Mouse (Mus musculus): ENCODE data around the gene Nol3. TPM values are rescaled to one million over a fixed set of nuclear protein-coding genes. Genes with fewer than 3 reads are reported as not detected.
"Not testable (repeated sequence)": the region's sequence is repeated elsewhere in the genome, so short reads cannot be mapped to it uniquely, and the experiment has no call there.

Gene Nol3
- 10 to 100 TPM; 19.3 to 22.1 TPM for total RNA-seq (2021)

- intact Hi-C loops (cut with DNase I) = loop anchor here (10.0 kb wide), 1 partner anchor 621 kb away; no protein-coding TSS in a partner anchor
- no peak for DNase-seq
Observed at GRCm38 (mm10) chr8:105275840-105276239, at the start of gene Nol3. Nol3 (plus strand) TSS chr8:105276140.

GRCm38 (mm10) chr8:105231503-105232320, 44.2 kb upstream of the Nol3 start:
- DNase-seq = no peak
- intact Hi-C loops (cut with DNase I) = no loop called here

- DNase-seq; intact Hi-C loops (cut with DNase I): not testable (repeated sequence)
Observed at GRCm38 (mm10) chr8:105232321-105232693, 43.6 kb upstream of the Nol3 start.

GRCm38 (mm10) chr8:105233126-105233935, 42.6 kb upstream of the Nol3 start:
- no peak for DNase-seq
- intact Hi-C loops (cut with DNase I) = no loop called here

- no peak for DNase-seq
- intact Hi-C loops (cut with DNase I) = no loop called here
Observed at GRCm38 (mm10) chr8:105235206-105235605, 40.7 kb upstream of the Nol3 start.

- intact Hi-C loops (cut with DNase I) = no loop called here
- DNase-seq = no peak
Observed at GRCm38 (mm10) chr8:105237442-105238142, 38.3 kb upstream of the Nol3 start.

- intact Hi-C loops (cut with DNase I) = no loop called here
- no peak for DNase-seq
Observed at GRCm38 (mm10) chr8:105241016-105241415, 34.9 kb upstream of the Nol3 start.

- no peak for DNase-seq
- intact Hi-C loops (cut with DNase I) = no loop called here
Observed at GRCm38 (mm10) chr8:105251954-105252353, 24.0 kb upstream of the Nol3 start.

- intact Hi-C loops (cut with DNase I) = no loop called here
- DNase-seq = no peak
Observed at GRCm38 (mm10) chr8:105252680-105253537, 23.0 kb upstream of the Nol3 start.

- intact Hi-C loops (cut with DNase I) = no loop called here
- no peak for DNase-seq
Observed at GRCm38 (mm10) chr8:105253766-105254151, 22.2 kb upstream of the Nol3 start.

GRCm38 (mm10) chr8:105254152-105254965, 21.6 kb upstream of the Nol3 start:
- intact Hi-C loops (cut with DNase I) = no loop called here
- peak; percentile 90 to 93 for DNase-seq

GRCm38 (mm10) chr8:105254966-105255350, 21.0 kb upstream of the Nol3 start, which contains the start of gene B3gnt9:
B3gnt9 (minus strand) TSS chr8:105255153.
- intact Hi-C loops (cut with DNase I) = loop anchor here (5.0 kb wide), 1 partner anchor 98 kb away; no protein-coding TSS in a partner anchor
- peak; percentile 73 to 82 for DNase-seq

- no peak for DNase-seq
- intact Hi-C loops (cut with DNase I) = loop anchor here (2.0 to 5.0 kb wide), 2 partner anchors 23 to 100 kb away; no protein-coding TSS in a partner anchor
Observed at GRCm38 (mm10) chr8:105257318-105258114, 18.4 kb upstream of the Nol3 start.

GRCm38 (mm10) chr8:105258911-105259720, 16.8 kb upstream of the Nol3 start:
- no peak for DNase-seq
- intact Hi-C loops (cut with DNase I) = loop anchor here (2.0 to 5.0 kb wide), 2 partner anchors 22 to 102 kb away; no protein-coding TSS in a partner anchor

- intact Hi-C loops (cut with DNase I) = loop anchor here (2.0 to 5.0 kb wide), 2 partner anchors 21 to 103 kb away; no protein-coding TSS in a partner anchor
- DNase-seq = peak; percentile 81 to 82
Observed at GRCm38 (mm10) chr8:105259721-105260320, 16.1 kb upstream of the Nol3 start.

GRCm38 (mm10) chr8:105260371-105261099, 15.4 kb upstream of the Nol3 start:
- intact Hi-C loops (cut with DNase I) = no loop called here
- DNase-seq = no peak

Measured in heart, postnatal 36 days (tissue).